Mouse (Mus musculus) hindbrain, postnatal 0 days (tissue): ENCODE data around the gene Lyve1. TPM values are rescaled to one million over a fixed set of nuclear protein-coding genes. Genes with fewer than 3 reads are reported as not detected.

Experiments used
- ATAC-seq: fragments of 200-750 bp; cut with Nextera tagmentation; 2 replicates; pipeline ENCODE4 v1.8.0; 2017; ENCODE audit warnings: mild to moderate bottlenecking, moderate TSS enrichment, moderate library complexity
- DNase-seq: peaks from one replicate; pipeline ENCODE4 v3.0.0-alpha.2; 2015; ENCODE audit warnings: low spot score
- H3K27ac ChIP-seq: fragments of 300-500 bp; sonication (generic); 2 replicates; pipeline ENCODE4 v1.5.1; 2014; ENCODE audit warnings: mild to moderate bottlenecking
- H3K27me3 ChIP-seq: fragments of 300-500 bp; sonication (generic); 2 replicates; pipeline ENCODE4 v1.6.1; 2014; ENCODE audit warnings: low read length, mixed read lengths; ENCODE audit not compliant: insufficient read depth
- H3K36me3 ChIP-seq: fragments of 300-500 bp; sonication (generic); 2 replicates; pipeline ENCODE4 v1.6.1; 2014; ENCODE audit warnings: low read length, mixed read lengths; ENCODE audit not compliant: insufficient read depth
- H3K4me1 ChIP-seq: fragments of 300-500 bp; sonication (generic); 2 replicates; pipeline ENCODE4 v1.6.1; 2014; ENCODE audit warnings: antibody characterized with exemption, low read length, mixed read lengths; ENCODE audit not compliant: insufficient read depth
- H3K4me2 ChIP-seq: fragments of 300-500 bp; sonication (generic); 2 replicates; pipeline ENCODE4 v1.6.1; 2014; ENCODE audit warnings: low read depth, mild to moderate bottlenecking, low read length, moderate library complexity, mixed read lengths
- H3K4me3 ChIP-seq: fragments of 300-500 bp; sonication (generic); 2 replicates; pipeline ENCODE4 v1.5.1; 2014; ENCODE audit warnings: low read length
- H3K9ac ChIP-seq: fragments of 300-500 bp; sonication (generic); replicated peaks from 2 replicates; pipeline ENCODE4 v1.6.1; 2014; ENCODE audit warnings: mild to moderate bottlenecking, low read length, moderate library complexity, mixed read lengths
- H3K9me3 ChIP-seq: fragments of 300-500 bp; sonication (generic); 2 replicates; pipeline ENCODE4 v1.6.1; 2016; ENCODE audit warnings: low read length, mixed read lengths
- CTCF ChIP-seq: IDR thresholded peaks from 2 replicates; pipeline ENCODE4 v1.5.1; 2016; ENCODE audit warnings: antibody characterized with exemption, control low read depth, low read depth
- WGBS: fragments of 180-500 bp; shearing (Covaris S2); extraction: QIAGEN DNeasy Blood & Tissue Kit; methylation state at CpG from one replicate; pipeline ENCODE4 v1.1.7; 2014; 5-methylcytosine and 5-hydroxymethylcytosine counted together
- polyA plus RNA-seq: library from polyadenylated mRNA; unstranded; fragments of >200 nt; fragmentation: Nextera tagmentation; extraction: Ambion mirVana; gene quantifications from 2 replicates; pipeline ENCODE4 v1.2.1, GENCODE M21; 2015
- total RNA-seq: library from RNA; depleted of rRNA; stranded (reverse); fragments of >200 nt; gene quantifications from 2 replicates; pipeline ENCODE4 v1.2.3, GENCODE M21; 2014

Gene Lyve1
- total and polyA plus RNA-seq, 2 experiments from 2014 or later: 6.3 to 9.7 TPM

DNA sequence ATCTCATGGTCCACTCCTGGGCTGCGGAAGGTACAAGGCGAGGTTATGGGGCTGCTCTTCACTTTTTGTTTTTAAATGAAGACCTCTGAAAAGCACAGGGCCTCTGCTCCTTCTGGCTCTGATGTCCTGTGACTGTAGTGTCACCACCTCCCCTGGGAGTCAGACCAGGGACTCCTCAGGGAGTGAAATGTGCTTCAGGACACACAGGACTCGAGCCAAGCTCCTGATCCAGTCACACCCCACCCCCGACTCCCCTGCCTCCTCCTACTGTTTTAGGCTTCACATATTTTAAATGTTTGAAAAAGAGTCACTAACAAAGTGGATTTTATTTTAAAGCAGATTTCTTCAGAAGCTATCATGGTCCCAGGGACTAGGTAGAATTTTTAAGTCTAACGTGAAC is 51.5 kb downstream of the Lyve1 start:
- H3K36me3 ChIP-seq: 0 out of 2 replicates have a peak, but pooled peaks cover 7% of the 10 kb centered on the region
- 82% methylated on average over 5 of the region's 5 CpGs for WGBS
- ATAC-seq (no peak), DNase-seq (no peak)
- no peaks in the 10 kb centered on the region for H3K4me1 ChIP-seq
- H3K27me3 ChIP-seq: no peaks in the 10 kb centered on the region
- no peak overlapping the region for H3K4me3 ChIP-seq
- no peaks in the 10 kb centered on the region for H3K9me3 ChIP-seq
- no peak overlapping the region for H3K9ac ChIP-seq
- H3K27ac ChIP-seq: no peak overlapping the region
- no peak overlapping the region for H3K4me2 ChIP-seq
- TF ChIP-seq CTCF: no peak

DNA sequence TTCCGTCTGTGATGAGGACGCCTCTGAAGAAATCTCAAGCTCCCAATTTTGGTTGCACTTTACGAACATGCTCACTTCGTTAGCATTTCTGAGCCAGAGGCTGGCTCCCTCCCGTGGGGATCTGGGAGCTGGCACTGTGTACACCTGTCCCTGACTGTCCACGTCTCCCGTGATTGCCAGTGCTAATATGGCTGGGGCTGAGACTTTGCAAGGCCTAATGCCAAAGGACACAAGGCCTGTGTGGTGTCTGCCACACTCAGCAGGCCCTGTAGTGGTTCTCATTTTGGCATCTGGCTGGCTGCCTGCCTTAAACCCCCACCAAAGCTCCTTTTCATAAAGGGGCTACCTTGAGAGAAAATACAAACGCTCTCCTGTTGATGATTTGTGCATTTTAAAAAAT is 52.0 kb downstream of the Lyve1 start:
- DNase-seq: no peak
- no peak for TF ChIP-seq CTCF
- Histone ChIP-seq H3K27ac (no peak overlapping the region), H3K9ac (no peak overlapping the region), H3K4me1 (no peaks in the 10 kb centered on the region), H3K4me2 (no peak overlapping the region), H3K4me3 (no peak overlapping the region), H3K27me3 (no peaks in the 10 kb centered on the region), H3K9me3 (no peaks in the 10 kb centered on the region), H3K36me3 (0 out of 2 replicates have a peak, but pooled peaks cover 7% of the 10 kb centered on the region)
- ATAC-seq: no peak
- WGBS: 63% methylated on average over 8 of the region's 8 CpGs

DNA sequence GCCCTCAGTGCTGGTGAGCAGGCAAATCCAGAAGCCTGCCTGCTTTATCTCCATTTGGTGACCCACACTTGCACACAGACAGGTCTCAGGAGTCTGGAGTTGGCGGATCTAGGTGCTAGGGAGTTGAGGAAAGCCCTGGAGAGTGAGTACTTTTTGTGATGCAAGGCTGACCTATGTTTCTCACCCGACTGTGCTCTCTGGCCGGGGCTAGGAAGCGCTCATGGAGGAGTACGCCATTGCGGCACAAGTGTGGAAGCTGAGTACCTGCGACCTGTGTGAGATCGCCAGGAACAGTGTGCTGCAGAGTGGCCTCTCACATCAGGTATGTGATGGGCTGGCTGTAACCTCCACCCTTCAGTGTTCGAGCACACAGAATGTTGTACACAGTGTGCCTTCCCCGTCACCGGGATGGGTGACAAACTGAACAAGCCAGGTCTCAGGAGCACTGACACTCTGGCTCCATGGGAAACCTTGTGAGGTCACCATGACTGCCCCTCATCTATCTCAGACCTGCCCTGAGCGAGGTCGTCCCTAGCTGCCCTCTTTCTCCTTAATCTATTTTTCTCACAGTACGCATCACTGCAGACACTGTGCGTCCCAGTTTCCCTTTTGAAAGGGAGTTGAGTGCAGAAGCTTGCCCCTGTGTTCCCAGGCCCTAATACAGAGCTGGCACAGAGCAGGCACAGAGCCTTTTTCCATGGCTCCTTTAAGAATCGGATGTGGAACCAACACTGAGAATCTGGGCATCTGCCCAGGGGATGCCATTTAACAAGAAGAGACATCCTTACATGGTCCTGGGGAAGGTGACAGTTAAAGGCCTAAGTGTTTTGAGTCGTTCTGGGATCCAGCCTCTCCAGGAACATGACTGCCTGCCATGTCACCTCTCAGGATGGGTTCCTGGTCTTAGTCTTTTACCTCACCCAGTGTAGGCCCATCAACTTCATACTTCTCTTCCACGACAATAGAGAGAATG is 53.2 kb downstream of the Lyve1 start:
- DNase-seq: peak; percentile 41
- Histone ChIP-seq H3K27me3 (no peaks in the 10 kb centered on the region), H3K9me3 (no peaks in the 10 kb centered on the region), H3K4me3 (no peak overlapping the region), H3K36me3 (0 out of 2 replicates have a peak, but pooled peaks cover 7% of the 10 kb centered on the region), H3K4me2 (no peak overlapping the region), H3K27ac (peak overlapping the region; percentile 64; the same call in 1 of the 2 replicates), H3K9ac (no peak overlapping the region), H3K4me1 (no peaks in the 10 kb centered on the region)
- ATAC-seq: no peak
- TF ChIP-seq CTCF: no peak
- WGBS: 76% methylated on average over 18 of the region's 18 CpGs

DNA sequence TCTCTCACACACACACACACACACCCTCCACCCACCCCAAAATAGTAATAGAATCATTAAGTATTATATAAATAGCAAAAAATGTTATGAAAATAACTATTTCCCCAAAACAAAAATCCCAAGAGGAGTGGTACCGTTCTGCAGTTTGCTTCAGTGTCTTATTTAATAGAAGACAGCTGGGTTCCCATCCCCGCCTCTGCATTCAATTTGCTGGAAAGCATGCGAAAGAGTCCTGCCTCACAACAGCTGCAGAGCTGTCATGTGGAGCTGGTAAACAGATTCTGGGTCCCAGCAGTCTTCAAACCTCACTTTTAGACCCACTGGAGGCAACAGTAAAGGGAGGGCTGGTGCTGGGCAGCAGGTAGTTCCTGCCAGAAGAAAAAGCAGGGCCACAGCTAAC is 54.1 kb downstream of the Lyve1 start:
- 0 out of 2 replicates have a peak overlapping the region, but pooled peaks have one; percentile 64 for H3K27ac ChIP-seq
- DNase-seq (no peak), ATAC-seq (no peak)
- H3K4me2 ChIP-seq: no peak overlapping the region
- H3K9me3 ChIP-seq: no peaks in the 10 kb centered on the region
- peaks cover 6% of the 10 kb centered on the region; the same call in 1 of the 2 replicates for H3K4me1 ChIP-seq
- no peak overlapping the region for H3K9ac ChIP-seq
- no peak for TF ChIP-seq CTCF
- 41% methylated on average over 3 of the region's 3 CpGs for WGBS
- 0 out of 2 replicates have a peak, but pooled peaks cover 7% of the 10 kb centered on the region for H3K36me3 ChIP-seq
- no peak overlapping the region for H3K4me3 ChIP-seq
- no peaks in the 10 kb centered on the region for H3K27me3 ChIP-seq

DNA sequence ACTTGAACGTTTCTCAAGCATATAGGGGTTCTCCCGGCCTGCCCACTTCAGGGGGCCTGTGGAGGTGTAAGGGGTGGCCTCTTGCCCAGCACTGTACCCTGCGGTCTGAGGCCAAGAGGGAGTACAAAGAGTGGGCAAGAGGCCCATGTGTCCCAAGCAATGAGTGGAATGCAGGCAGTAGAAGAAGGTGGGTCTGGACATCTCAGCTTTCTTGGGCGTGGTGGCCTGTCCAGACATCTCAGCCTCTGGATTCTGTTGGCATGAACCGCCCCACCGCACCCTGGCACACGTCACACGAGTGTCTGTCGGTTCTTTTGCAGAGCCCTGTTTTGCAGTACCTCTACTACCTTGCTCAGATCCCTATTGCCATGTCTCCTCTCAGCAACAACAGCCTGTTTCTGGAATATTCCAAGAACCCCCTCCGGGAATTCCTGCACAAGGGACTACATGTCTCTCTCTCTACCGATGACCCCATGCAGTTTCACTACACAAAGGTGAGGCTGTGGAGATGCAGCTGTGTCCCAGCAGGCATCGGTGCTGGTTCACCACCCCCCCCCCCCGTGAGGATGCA is 55.5 kb downstream of the Lyve1 start:
- H3K4me1 ChIP-seq: peaks cover 7% of the 10 kb centered on the region; the same call in 1 of the 2 replicates
- DNase-seq (no peak), ATAC-seq (no peak)
- no peak overlapping the region for H3K9ac ChIP-seq
- no peaks in the 10 kb centered on the region for H3K27me3 ChIP-seq
- H3K27ac ChIP-seq: no peak overlapping the region; the same call in 1 of the 2 replicates
- WGBS: 89% methylated on average over 13 of the region's 13 CpGs
- no peak overlapping the region for H3K4me2 ChIP-seq
- no peak for TF ChIP-seq CTCF
- no peaks in the 10 kb centered on the region for H3K9me3 ChIP-seq
- no peak overlapping the region for H3K4me3 ChIP-seq
- H3K36me3 ChIP-seq: 0 out of 2 replicates have a peak, but pooled peaks cover 3% of the 10 kb centered on the region

DNA sequence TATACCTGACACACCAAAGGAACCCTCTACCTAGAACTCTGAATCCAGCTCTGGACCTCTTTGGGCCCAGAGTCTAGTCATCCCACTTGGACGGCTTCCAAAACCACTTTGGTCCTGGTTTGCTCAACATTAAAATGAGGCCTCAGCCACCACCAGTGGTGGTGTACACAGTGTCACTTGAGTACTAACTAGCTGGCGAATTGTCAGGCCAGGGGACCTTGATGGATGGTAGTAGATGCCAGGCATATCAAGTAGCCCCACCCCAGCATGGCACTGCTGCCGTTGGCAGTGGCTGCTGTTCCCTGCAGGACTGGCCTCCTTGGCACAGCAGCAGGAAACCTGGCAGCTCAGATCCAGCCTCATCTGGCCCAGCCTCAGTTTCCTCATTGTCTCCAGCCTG is 58.8 kb downstream of the Lyve1 start:
- Histone ChIP-seq H3K4me1 (peaks cover 7% of the 10 kb centered on the region; the same call in 1 of the 2 replicates), H3K27me3 (no peaks in the 10 kb centered on the region), H3K4me3 (no peak overlapping the region), H3K4me2 (no peak overlapping the region), H3K36me3 (no peaks in the 10 kb centered on the region), H3K9me3 (no peaks in the 10 kb centered on the region), H3K9ac (no peak overlapping the region), H3K27ac (no peak overlapping the region)
- DNase-seq: peak; percentile 74
- ATAC-seq: peak; percentile 50
- 56% methylated on average over 3 of the region's 3 CpGs for WGBS
- no peak for TF ChIP-seq CTCF
